Mouse (Mus musculus): ENCODE results near the gene Pdx1. TPM values are rescaled to one million over a fixed set of nuclear protein-coding genes. Genes with fewer than 3 reads are reported as not detected.
A peak's percentile ranks its signal among the peaks of the same experiment; 100 is the strongest.

Gene Pdx1
- polyA plus RNA-seq, 1 experiment from 2014 or later: not detected

- Histone ChIP-seq H3K9me3 (ENCODE audit: control insufficient read depth, low read length) (no peaks in the 10 kb centered on the region), H3K4me3 (replicated peaks; ENCODE audit: low read depth, low read length) (no peak overlapping the region), H3K4me2 (ENCODE audit: low read length) (no peak overlapping the region), H3K9ac (replicated peaks; ENCODE audit: low read length) (no peak overlapping the region), H3K27me3 (ENCODE audit: control insufficient read depth, insufficient read depth, low read length) (peaks cover 92% of the 10 kb centered on the region), H3K27ac (replicated peaks; ENCODE audit: low read depth, low read length) (no peak overlapping the region), H3K4me1 (ENCODE audit: control insufficient read depth, insufficient read depth, low read length) (no peaks in the 10 kb centered on the region), H3K36me3 (ENCODE audit: control insufficient read depth, insufficient read depth, low read length) (no peaks in the 10 kb centered on the region)
- WGBS: 2% methylated on average over 18 of the region's 18 CpGs
- DNase-seq (no peak), ATAC-seq (ENCODE audit: low FRiP score, low TSS enrichment) (no peak)
Observed at GRCm38 (mm10) chr5:147276701-147277546, 7.2 kb downstream of the Pdx1 start.

GRCm38 (mm10) chr5:147277547-147277925, 7.8 kb downstream of the Pdx1 start:
- DNase-seq (no peak), ATAC-seq (ENCODE audit: low FRiP score, low TSS enrichment) (no peak)
- Histone ChIP-seq H3K4me1 (ENCODE audit: control insufficient read depth, insufficient read depth, low read length) (no peaks in the 10 kb centered on the region), H3K9me3 (ENCODE audit: control insufficient read depth, low read length) (no peaks in the 10 kb centered on the region), H3K4me2 (ENCODE audit: low read length) (no peak overlapping the region), H3K27me3 (ENCODE audit: control insufficient read depth, insufficient read depth, low read length) (peaks cover 86% of the 10 kb centered on the region), H3K27ac (replicated peaks; ENCODE audit: low read depth, low read length) (no peak overlapping the region), H3K9ac (replicated peaks; ENCODE audit: low read length) (no peak overlapping the region), H3K36me3 (ENCODE audit: control insufficient read depth, insufficient read depth, low read length) (no peaks in the 10 kb centered on the region), H3K4me3 (replicated peaks; ENCODE audit: low read depth, low read length) (no peak overlapping the region)
- WGBS: under 1% methylated on average over 13 of the region's 13 CpGs

GRCm38 (mm10) chr5:147284365-147284764, 14.6 kb downstream of the Pdx1 start:
- Histone ChIP-seq H3K27ac (replicated peaks; ENCODE audit: low read depth, low read length) (no peak overlapping the region), H3K4me2 (ENCODE audit: low read length) (no peak overlapping the region), H3K36me3 (ENCODE audit: control insufficient read depth, insufficient read depth, low read length) (no peaks in the 10 kb centered on the region), H3K9ac (replicated peaks; ENCODE audit: low read length) (no peak overlapping the region), H3K4me3 (replicated peaks; ENCODE audit: low read depth, low read length) (no peak overlapping the region), H3K4me1 (ENCODE audit: control insufficient read depth, insufficient read depth, low read length) (no peaks in the 10 kb centered on the region), H3K9me3 (ENCODE audit: control insufficient read depth, low read length) (no peaks in the 10 kb centered on the region), H3K27me3 (ENCODE audit: control insufficient read depth, insufficient read depth, low read length) (peaks cover 26% of the 10 kb centered on the region)
- ATAC-seq (ENCODE audit: low FRiP score, low TSS enrichment): no peak
- DNase-seq: no peak
- WGBS: 78% methylated on average over 4 of the region's 4 CpGs

GRCm38 (mm10) chr5:147291764-147292505, 22.2 kb downstream of the Pdx1 start:
- ATAC-seq (ENCODE audit: low FRiP score, low TSS enrichment) (no peak), DNase-seq (no peak)
- no peak overlapping the region for H3K4me3 ChIP-seq (replicated peaks; ENCODE audit: low read depth, low read length)
- H3K4me2 ChIP-seq (ENCODE audit: low read length): no peak overlapping the region
- no peaks in the 10 kb centered on the region for H3K9me3 ChIP-seq (ENCODE audit: control insufficient read depth, low read length)
- H3K9ac ChIP-seq (replicated peaks; ENCODE audit: low read length): no peak overlapping the region
- WGBS: 37% methylated on average over 16 of the region's 16 CpGs
- H3K27ac ChIP-seq (replicated peaks; ENCODE audit: low read depth, low read length): no peak overlapping the region
- no peaks in the 10 kb centered on the region for H3K36me3 ChIP-seq (ENCODE audit: control insufficient read depth, insufficient read depth, low read length)
- H3K27me3 ChIP-seq (ENCODE audit: control insufficient read depth, insufficient read depth, low read length): peaks cover 49% of the 10 kb centered on the region
- H3K4me1 ChIP-seq (ENCODE audit: control insufficient read depth, insufficient read depth, low read length): no peaks in the 10 kb centered on the region

- no peaks in the 10 kb centered on the region for H3K36me3 ChIP-seq (ENCODE audit: control insufficient read depth, insufficient read depth, low read length)
- no peaks in the 10 kb centered on the region for H3K4me1 ChIP-seq (ENCODE audit: control insufficient read depth, insufficient read depth, low read length)
- H3K4me2 ChIP-seq (ENCODE audit: low read length): no peak overlapping the region
- 51% methylated on average over 13 of the region's 13 CpGs for WGBS
- peaks cover 56% of the 10 kb centered on the region for H3K27me3 ChIP-seq (ENCODE audit: control insufficient read depth, insufficient read depth, low read length)
- no peak overlapping the region for H3K27ac ChIP-seq (replicated peaks; ENCODE audit: low read depth, low read length)
- H3K4me3 ChIP-seq (replicated peaks; ENCODE audit: low read depth, low read length): no peak overlapping the region
- no peak for DNase-seq
- H3K9me3 ChIP-seq (ENCODE audit: control insufficient read depth, low read length): no peaks in the 10 kb centered on the region
- no peak overlapping the region for H3K9ac ChIP-seq (replicated peaks; ENCODE audit: low read length)
- ATAC-seq (ENCODE audit: low FRiP score, low TSS enrichment): no peak
Observed at GRCm38 (mm10) chr5:147292506-147293120, 22.9 kb downstream of the Pdx1 start.

GRCm38 (mm10) chr5:147293127-147293910, 23.6 kb downstream of the Pdx1 start:
- H3K27ac ChIP-seq (replicated peaks; ENCODE audit: low read depth, low read length): no peak overlapping the region
- H3K9me3 ChIP-seq (ENCODE audit: control insufficient read depth, low read length): no peaks in the 10 kb centered on the region
- DNase-seq (peak; percentile 90), ATAC-seq (ENCODE audit: low FRiP score, low TSS enrichment) (peak; percentile 60)
- no peak overlapping the region for H3K4me3 ChIP-seq (replicated peaks; ENCODE audit: low read depth, low read length)
- no peaks in the 10 kb centered on the region for H3K36me3 ChIP-seq (ENCODE audit: control insufficient read depth, insufficient read depth, low read length)
- peaks cover 63% of the 10 kb centered on the region for H3K27me3 ChIP-seq (ENCODE audit: control insufficient read depth, insufficient read depth, low read length)
- no peaks in the 10 kb centered on the region for H3K4me1 ChIP-seq (ENCODE audit: control insufficient read depth, insufficient read depth, low read length)
- H3K4me2 ChIP-seq (ENCODE audit: low read length): no peak overlapping the region
- WGBS: 16% methylated on average over 18 of the region's 18 CpGs
- no peak overlapping the region for H3K9ac ChIP-seq (replicated peaks; ENCODE audit: low read length)

- Histone ChIP-seq H3K27me3 (ENCODE audit: control insufficient read depth, insufficient read depth, low read length) (peaks cover 71% of the 10 kb centered on the region), H3K4me1 (ENCODE audit: control insufficient read depth, insufficient read depth, low read length) (no peaks in the 10 kb centered on the region), H3K27ac (replicated peaks; ENCODE audit: low read depth, low read length) (no peak overlapping the region), H3K4me2 (ENCODE audit: low read length) (no peak overlapping the region), H3K36me3 (ENCODE audit: control insufficient read depth, insufficient read depth, low read length) (no peaks in the 10 kb centered on the region), H3K9me3 (ENCODE audit: control insufficient read depth, low read length) (no peaks in the 10 kb centered on the region), H3K9ac (replicated peaks; ENCODE audit: low read length) (no peak overlapping the region), H3K4me3 (replicated peaks; ENCODE audit: low read depth, low read length) (no peak overlapping the region)
- WGBS: 11% methylated on average over 20 of the region's 20 CpGs
- DNase-seq: no peak
- no peak for ATAC-seq (ENCODE audit: low FRiP score, low TSS enrichment)
Observed at GRCm38 (mm10) chr5:147294121-147294520, 24.4 kb downstream of the Pdx1 start.

- Histone ChIP-seq H3K9me3 (ENCODE audit: control insufficient read depth, low read length) (no peaks in the 10 kb centered on the region), H3K9ac (replicated peaks; ENCODE audit: low read length) (no peak overlapping the region), H3K27ac (replicated peaks; ENCODE audit: low read depth, low read length) (no peak overlapping the region), H3K36me3 (ENCODE audit: control insufficient read depth, insufficient read depth, low read length) (no peaks in the 10 kb centered on the region), H3K4me1 (ENCODE audit: control insufficient read depth, insufficient read depth, low read length) (no peaks in the 10 kb centered on the region), H3K27me3 (ENCODE audit: control insufficient read depth, insufficient read depth, low read length) (peaks cover 95% of the 10 kb centered on the region), H3K4me3 (replicated peaks; ENCODE audit: low read depth, low read length) (no peak overlapping the region), H3K4me2 (ENCODE audit: low read length) (no peak overlapping the region)
- ATAC-seq (ENCODE audit: low FRiP score, low TSS enrichment): no peak
- WGBS: 62% methylated on average over 5 of the region's 5 CpGs
- DNase-seq: no peak
Observed at GRCm38 (mm10) chr5:147297249-147297648, 27.5 kb downstream of the Pdx1 start.
